Mouse (Mus musculus) CD4-positive helper T cell, adult 2 months (primary cell): ENCODE measurements around the gene Ubxn2a.
A peak's percentile ranks its signal among the peaks of the same experiment; 100 is the strongest.
"Not testable (repeated sequence)": the region's sequence is repeated elsewhere in the genome, so short reads cannot be mapped to it uniquely, and the experiment has no call there.

ENCODE experiments used
- DNase-seq: peaks from one replicate; pipeline ENCODE4 v3.0.0-alpha.2; 2012; ENCODE audit warnings: low read depth, missing footprints, low spot score

Gene Ubxn2a

DNA sequence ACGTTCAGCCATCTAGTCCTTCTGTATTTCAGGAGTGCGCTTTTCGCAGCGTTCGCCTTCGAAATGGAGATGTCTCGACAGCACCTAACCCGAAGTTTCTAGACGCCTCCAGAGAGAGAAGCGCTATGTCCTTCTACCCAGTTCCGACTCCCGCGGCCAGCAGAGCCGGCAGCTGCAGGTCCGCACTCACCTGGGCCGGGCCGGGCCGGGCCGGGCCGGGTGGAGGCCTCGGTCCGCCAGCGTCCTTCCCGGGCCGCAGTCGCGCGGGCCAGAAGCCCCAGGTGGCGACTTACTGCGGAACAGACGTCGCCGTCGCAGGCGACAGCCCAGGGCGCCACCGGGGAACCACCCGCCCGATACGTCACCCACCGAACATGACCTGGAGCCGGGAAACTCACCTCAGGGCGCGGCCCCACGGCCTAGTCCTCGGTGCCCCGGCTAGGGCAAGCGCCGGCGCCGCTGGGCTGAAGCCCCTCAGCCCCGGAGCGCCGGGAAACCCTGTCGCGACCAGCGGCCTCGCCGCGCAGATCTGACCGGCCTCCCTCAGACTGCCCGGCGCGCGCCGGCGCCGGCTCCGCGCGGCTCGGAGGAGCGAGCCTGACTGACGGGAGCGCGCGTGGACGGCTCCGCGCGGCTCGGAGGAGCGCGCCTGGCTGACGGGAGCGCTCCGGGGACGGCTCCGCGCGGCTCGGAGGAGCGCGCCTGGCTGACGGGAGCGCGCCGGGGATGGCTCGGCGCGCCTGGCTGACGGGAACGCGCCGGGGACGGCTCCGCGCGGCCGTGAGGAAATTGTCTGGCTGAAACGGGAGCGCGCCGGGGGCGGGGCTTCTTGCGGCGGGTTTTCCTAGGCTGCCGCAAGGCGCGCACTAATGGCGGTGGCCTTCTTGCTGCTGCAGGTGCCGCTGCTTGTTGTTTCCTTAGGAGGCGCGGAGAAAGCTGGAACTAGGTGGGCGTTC is at the start of gene Ubxn2a:
Gene Ubxn2a (minus strand): TSS at position 755 of the 956 bp plus-strand sequence.
- peak; percentile 97 for DNase-seq

DNA sequence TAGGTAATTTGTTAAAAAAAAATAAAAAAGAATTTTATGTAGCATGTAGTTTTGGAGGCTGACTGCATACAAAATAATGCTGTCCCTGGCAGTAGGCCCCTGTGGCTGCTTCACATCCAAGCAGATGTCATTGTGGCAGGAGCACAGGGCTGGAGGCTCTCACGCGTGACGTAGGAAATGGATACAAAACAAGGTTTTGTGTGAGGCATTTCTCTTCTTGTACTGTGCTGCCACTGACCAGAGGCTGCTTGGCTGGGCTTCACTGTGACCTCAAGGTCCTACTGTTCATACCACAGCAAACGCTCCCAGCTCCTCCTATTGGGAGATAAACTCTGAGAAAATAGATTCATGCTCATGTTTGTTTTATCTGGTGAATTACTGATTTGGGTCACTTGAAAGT is 45.7 kb upstream of the Ubxn2a start:
- DNase-seq: no peak

- DNase-seq: no peak
Observed at GRCm38 (mm10) chr12:4952272-4952671, 44.8 kb upstream of the Ubxn2a start.

GRCm38 (mm10) chr12:4930820-4931548 is 23.5 kb upstream of the Ubxn2a start:
- DNase-seq: no peak

DNA sequence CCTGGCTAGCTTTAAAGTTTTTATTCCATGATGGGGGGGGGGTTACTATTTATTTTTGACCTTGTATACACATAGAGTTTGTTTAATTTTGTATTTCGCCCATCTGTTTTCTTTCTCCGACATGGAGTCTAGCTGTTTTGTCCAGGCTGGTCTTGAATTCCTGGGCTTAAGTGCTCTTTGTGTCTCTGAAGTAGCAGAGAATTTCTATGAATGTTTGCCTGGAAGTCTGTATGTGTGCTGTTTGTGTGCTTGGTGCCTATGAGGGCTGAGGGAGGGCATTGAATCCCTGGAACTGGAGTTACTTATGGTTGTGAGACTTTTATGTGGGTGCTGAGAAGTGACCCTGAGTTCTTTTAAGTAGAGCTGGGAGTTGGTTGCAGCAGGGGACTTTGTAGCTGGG is 20.7 kb upstream of the Ubxn2a start:
- DNase-seq: no peak

DNA sequence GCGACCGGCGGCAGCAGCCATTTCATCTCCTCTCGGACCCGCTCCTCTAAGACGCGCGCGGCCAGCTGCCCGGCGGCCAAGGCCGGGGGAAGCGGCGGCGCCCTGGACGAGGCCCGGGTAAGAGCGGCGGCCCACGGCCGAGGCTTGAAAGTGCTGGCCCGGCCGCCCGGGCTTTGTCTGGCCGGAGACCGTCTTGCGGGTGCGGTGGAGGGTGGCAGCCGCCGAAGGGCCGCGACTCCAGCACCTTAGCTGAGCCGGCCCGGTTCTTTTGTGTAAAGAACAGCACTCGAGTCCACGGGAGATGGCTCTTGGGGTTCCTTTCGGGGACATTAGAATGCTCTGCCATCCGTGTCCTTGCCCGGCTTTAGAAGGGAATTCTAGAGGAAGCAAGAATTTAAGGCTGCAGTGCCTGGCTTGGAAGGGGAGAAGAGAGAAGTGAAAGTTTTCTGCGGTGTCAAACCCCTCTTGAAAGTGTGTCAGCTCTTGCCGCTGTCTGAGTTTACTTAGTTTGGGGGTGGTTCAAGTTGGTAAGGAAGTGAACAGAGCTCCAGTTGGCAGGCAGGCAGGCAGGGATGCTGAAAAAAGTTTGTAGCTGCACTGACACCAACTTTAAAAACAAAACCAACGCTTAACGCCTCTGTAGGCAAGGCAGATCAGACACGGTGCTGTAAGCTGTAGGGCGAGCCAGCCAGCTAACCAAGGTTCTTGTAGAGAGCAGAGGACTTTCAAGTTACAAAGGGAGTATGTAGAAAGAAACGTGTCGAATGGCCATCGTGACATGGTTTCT is 10.5 kb upstream of the Ubxn2a start:
- DNase-seq: peak; percentile 82

DNA sequence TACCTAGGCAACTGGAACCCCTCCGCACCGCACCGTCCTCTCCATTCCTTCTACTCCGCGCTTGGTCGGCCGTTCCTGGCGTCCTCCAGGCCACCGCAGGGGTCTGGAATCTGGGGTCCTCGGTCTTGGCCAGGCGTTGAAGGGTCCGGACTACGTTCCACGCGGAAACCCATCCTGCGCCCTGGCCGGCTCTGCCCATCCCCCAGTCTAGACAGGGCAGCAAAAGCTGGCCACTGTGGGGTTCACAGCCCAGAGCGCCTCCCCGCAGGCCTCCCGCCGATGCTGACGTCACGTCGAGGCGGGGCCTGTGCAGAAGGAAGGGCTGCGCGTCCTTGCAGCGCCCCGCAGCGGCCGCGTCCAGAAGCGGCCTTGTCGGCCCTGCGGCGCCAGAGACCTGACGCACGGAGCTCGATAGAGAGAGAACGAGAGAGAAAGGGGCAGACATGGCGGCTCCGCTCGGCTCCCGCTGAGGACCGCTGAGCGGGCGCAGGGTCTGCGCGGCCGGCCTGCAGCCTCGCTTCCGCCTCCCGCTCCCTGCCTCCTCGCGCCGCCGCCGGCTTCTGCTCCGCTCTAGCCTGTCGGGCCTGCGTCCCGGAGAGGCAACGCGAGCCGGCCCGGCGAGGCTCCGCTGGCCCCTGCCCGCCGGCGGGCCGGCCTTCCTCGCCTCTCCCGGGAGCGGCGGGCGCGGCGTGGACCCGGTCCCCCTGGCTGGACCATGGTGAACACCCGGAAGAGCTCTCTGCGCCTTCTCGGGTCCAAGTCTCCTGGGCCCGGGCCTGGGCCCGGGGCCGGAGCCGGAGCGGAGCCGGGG is 9.7 kb upstream of the Ubxn2a start, which contains the start of gene Atad2b:
Gene Atad2b (plus strand): TSS at position 360 of the 811 bp plus-strand sequence.
- peak; percentile 97 for DNase-seq

GRCm38 (mm10) chr12:4914944-4915343 is 7.4 kb upstream of the Ubxn2a start:
- no peak for DNase-seq

DNA sequence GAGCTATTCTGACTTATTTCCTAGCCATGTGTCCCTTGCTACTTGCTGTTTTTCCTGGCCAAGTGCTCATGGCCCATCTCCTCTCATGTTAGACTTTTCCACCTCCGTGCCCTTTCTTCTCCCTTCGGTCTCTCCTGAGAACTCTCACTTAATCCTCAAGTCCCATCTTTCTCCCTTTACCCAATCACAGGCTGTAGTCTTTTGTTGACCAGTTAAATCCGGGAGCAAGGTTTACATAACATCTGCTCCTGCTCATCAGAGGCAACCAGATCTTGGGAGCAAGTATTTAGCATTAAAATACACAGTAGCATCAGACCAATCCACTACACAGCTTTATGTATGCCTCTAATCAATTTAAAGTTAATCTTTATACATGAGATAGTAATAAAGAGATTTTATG is 6.9 kb upstream of the Ubxn2a start:
- DNase-seq: no peak

DNA sequence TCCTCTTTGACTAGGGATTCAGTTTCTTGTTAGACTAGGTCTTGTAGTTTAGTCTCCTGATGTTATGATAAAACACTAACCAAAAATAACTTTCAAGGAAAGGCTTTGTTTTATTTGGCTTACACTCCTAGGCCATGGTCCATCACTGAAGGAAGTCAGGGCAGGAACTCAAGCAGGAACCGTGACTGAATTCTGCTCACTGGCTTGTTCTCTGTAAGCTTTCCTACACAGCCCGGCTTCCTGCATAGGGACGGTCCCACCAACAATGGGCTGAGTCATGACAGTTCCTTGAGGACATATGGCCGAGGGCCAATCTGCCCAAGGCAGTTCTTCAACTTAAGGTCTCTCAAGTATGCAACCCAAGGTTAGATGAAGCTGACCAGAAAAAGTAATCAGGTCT is 4.2 kb upstream of the Ubxn2a start:
- DNase-seq: no peak

- not testable (repeated sequence) for DNase-seq
Observed at GRCm38 (mm10) chr12:4910496-4910895, 3.0 kb upstream of the Ubxn2a start.

GRCm38 (mm10) chr12:4908391-4908790 is 886 bp upstream of the Ubxn2a start:
- peak; percentile 10 for DNase-seq

- DNase-seq: no peak
Observed at GRCm38 (mm10) chr12:4906476-4906875, 1.0 kb downstream of the Ubxn2a start.

DNA sequence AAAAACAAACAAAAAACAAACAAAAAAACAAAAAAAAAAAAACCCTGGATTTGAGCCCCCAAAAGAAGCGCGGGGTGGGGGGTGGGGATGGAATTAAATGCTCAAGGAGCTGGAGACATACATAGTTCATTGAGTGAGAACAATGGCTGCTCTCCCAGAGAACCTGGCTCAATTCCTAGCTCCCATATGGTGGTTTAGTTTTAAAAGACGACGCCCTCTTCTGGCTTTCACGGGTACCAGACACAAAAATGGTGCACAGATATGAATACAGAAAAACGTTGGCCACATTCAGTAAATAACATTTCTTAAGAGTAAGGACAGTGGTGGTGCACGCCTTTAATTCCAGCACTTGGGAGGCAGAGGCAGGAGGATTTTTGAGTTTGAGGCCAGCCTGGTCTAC is 1.6 kb downstream of the Ubxn2a start:
- DNase-seq: peak; percentile 28

DNA sequence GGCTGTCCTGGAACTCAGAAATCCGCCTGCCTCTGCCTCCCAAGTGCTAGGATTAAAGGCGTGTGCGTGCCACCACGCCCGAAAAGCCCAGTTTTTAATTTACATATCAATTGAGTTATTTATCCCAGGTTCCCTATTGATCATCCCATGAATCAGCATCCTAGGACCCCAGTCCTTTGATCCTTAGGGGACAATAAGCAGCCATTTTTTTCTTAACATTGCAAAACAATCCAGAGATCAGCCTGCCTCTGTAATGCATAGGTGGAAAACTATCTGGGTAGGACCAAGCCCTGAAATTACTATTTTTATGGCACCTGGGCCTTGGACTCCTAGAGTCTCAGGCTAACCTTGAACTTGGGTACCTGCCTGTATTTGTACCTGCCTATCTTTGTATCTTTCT is 9.5 kb downstream of the Ubxn2a start:
- no peak for DNase-seq

DNA sequence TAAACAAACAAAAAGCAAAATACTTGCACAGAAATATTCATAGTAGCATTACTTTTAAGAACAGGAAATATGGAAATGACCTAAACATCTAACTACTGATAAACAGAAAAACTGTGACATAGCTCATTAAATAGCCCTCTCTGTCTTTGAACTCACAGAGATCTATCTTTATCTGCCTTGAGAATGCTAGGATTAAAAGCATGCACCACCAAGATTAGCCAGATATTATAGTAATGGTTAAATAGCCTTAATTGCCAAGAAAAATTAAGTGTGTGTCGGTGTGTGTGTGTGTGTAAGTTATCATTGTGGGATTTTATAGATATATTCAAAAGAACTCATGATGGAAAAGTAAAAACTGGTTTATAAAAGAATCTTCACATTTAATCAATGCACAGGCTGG is 17.6 kb downstream of the Ubxn2a start:
- no peak for DNase-seq

GRCm38 (mm10) chr12:4889251-4889650 is 18.3 kb downstream of the Ubxn2a start:
- DNase-seq: no peak

DNA sequence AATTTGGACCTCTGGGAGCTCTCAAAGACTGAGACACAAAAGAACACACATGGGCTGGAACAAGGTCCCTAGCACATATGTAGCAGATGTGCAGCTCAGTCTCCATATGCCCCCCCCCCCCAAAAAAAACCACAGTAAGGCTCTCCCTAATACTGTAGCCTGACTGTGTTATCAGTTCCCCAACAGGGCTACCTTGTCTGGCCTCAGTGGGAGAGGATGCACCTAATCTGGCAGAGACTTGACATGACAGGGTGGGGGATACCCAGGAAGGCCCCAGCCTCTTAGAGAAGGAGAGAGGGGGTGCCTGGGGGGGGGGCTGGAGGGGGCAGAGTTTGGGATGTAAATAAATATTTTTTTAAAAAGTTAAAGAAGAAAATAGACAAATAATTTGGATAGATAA is 18.8 kb downstream of the Ubxn2a start:
- DNase-seq: no peak

DNA sequence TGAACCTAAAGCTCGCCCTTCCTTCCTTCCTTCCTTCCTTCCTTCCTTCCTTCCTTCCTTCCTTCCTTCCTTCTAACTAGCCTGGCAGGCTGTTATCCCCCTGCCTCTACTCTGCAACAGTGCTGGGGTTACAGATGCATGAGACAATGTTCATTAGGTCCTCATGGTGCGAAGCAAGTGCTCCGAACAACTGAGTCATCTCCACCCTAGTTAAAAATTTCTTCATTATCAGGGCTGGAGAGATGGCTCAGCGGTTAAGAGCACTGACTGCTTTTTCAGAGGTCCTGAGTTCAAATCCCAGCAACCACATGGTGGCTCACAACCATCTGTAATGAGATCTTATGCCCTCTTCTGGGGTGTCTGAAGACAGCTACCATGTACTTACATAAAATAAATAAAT is 20.9 kb downstream of the Ubxn2a start:
- DNase-seq: not testable (repeated sequence)

DNA sequence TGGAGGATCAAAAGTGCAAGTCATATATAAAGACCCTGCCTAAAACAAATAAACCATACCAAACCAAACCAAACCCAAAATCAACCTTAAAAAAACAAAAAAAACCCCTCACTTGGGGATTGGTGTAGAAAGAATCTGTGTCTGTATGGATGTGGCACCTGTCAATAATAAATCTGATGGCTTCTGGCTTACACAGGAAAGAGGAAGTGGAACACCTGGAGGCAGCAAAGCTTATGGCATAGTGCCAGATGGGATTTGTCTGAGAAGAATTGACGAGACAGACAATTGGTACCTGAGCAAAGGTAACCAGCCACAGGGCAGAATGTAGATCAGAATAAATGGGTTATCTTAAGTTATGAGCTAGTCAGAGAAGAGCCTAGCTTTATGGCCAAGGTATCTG is 22.4 kb downstream of the Ubxn2a start:
- no peak for DNase-seq

DNA sequence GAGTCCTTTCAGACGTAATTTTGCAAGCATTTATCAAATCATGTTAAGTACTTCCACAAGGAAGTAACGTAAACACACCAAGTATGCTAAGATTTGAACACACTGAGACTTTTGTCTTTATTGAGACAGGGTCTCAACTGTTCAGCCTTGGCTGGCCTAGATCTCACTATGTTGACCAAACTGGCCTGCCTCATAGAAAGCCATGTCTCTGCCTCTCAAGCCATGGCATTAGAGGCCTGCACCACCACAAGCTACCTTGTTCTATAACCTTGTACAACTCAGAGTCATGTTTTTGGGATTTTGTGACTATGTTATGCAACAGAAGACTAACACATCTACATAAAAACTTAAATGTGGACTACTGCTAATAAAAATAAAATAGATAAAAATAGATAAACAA is 25.4 kb downstream of the Ubxn2a start:
- no peak for DNase-seq
